Mouse (Mus musculus) heart, embryonic 11.5 days (tissue): ENCODE measurements around the gene Thsd7b. TPM values are rescaled to one million over a fixed set of nuclear protein-coding genes. Genes with fewer than 3 reads are reported as not detected.
A peak's percentile ranks its signal among the peaks of the same experiment; 100 is the strongest.

Experiments
- ATAC-seq: fragments of 200-750 bp; cut with Nextera tagmentation; replicated peaks from 2 replicates; pipeline ENCODE4 v1.8.0; 2017; ENCODE audit warnings: moderate library complexity; ENCODE audit not compliant: insufficient number of reproducible peaks, low FRiP score, low TSS enrichment
- H3K27ac ChIP-seq: fragments of 300-500 bp; sonication (generic); 2 replicates; pipeline ENCODE4 v1.5.1; 2014; ENCODE audit warnings: mild to moderate bottlenecking, low read depth, low read length
- H3K27me3 ChIP-seq: fragments of 300-500 bp; sonication (generic); 2 replicates; pipeline ENCODE4 v1.6.1; 2014; ENCODE audit warnings: mild to moderate bottlenecking, low read length, mixed read lengths; ENCODE audit not compliant: control insufficient read depth, insufficient read depth
- H3K36me3 ChIP-seq: fragments of 300-500 bp; sonication (generic); 2 replicates; pipeline ENCODE4 v1.6.1; 2014; ENCODE audit warnings: mild to moderate bottlenecking, low read length, moderate library complexity, mixed read lengths; ENCODE audit not compliant: control insufficient read depth, insufficient read depth
- H3K4me1 ChIP-seq: fragments of 300-500 bp; sonication (generic); 2 replicates; pipeline ENCODE4 v1.6.1; 2014; ENCODE audit warnings: low read length; ENCODE audit not compliant: control insufficient read depth, insufficient read depth
- H3K4me2 ChIP-seq: fragments of 300-500 bp; sonication (generic); 2 replicates; pipeline ENCODE4 v1.6.1; 2014; ENCODE audit warnings: mild to moderate bottlenecking, moderate library complexity
- H3K4me3 ChIP-seq: fragments of 300-500 bp; sonication (generic); 2 replicates; pipeline ENCODE4 v1.5.1; 2014; ENCODE audit warnings: low read depth, low read length
- H3K9ac ChIP-seq: fragments of 300-500 bp; sonication (generic); 2 replicates; pipeline ENCODE4 v1.6.1; 2014; ENCODE audit warnings: mild to moderate bottlenecking, low read depth, low read length, moderate library complexity
- H3K9me3 ChIP-seq: fragments of 300-500 bp; sonication (generic); replicated peaks from 2 replicates; pipeline ENCODE4 v1.6.1; 2016; ENCODE audit warnings: low read length; ENCODE audit not compliant: control insufficient read depth
- WGBS: fragments of 180-500 bp; shearing (Covaris S2); extraction: QIAGEN DNeasy Blood & Tissue Kit; methylation state at CpG from one replicate; pipeline ENCODE4 v1.1.7; 2014; ENCODE audit not compliant: insufficient replicate concordance; 5-methylcytosine and 5-hydroxymethylcytosine counted together
- polyA plus RNA-seq: library from polyadenylated mRNA; unstranded; fragments of >200 nt; fragmentation: Nextera tagmentation; extraction: Ambion mirVana; gene quantifications from 2 replicates; pipeline ENCODE4 v1.2.1, GENCODE M21; 2014

Thsd7b gene
- 1.6 and 1.8 TPM in 2 replicates for polyA plus RNA-seq

DNA sequence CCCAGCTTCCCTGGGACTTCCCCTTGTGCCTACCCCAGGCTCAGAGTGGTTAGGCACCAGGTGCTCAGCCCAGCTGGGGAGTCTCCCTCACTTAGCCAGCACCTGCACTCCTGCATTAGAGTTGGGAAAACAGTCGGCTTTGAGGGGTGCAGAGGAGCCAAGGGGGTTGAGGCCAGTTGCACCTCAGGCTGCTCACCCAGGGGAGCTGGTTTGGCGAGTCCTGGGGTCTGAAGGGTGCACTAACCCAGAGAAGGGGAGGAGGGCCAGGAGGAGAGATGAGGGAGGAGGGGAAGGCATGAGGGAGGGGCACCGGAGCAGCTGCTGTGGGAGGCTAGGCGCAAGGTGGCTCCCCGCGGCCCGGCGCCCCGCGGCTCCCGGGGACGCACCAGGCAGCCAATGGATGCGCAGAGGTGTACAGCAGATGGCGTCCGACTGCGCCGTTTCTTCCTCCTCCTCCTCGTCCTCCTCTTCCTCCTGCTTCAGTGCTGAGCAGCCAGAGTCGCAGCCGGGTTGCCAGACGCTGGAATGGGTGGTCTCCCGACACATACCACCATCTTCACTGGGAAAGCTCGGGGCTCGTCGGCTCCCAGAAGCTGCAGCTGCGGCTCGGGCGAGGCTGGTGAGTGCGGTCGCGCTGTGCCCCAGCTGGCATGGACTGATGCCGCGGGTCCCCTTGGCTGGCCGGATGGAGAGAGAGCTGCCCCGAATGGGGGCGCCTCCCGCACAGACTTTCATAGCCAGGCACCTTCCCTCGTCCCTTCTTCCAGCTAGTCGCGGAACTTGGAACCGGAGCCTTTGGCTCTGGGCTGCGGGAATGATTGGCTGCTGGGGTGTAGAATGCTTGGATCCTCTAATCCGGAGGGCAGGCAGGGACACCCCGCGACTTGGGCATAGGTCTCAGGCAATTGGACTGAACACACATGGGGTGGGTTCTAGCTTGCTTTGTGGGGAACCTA is at the start of gene Thsd7b:
Thsd7b (plus strand) TSS at position 321 of the 956 bp plus-strand sequence.
- WGBS, result under 1% methylated on average over 45 of the region's 45 CpGs
- peak; percentile 61 for ATAC-seq

GRCm38 (mm10) chr1:129244292-129244691 is 28.8 kb upstream of the Thsd7b start:
- 0 out of 2 replicates have a peak, but pooled peaks have one; percentile 42 for ATAC-seq
- no peak overlapping the region for H3K4me3 ChIP-seq

More for the DNA sequence above, at the start of gene Thsd7b:
- peak within 1 kb of the TSS; percentile 34; the same call in 1 of the 2 replicates for H3K9ac ChIP-seq
- H3K4me1 ChIP-seq, result no peaks in the 10 kb centered on the region; the same call in 1 of the 2 replicates
- peak within 1 kb of the TSS; percentile 92 for H3K4me2 ChIP-seq
- peak within 1 kb of the TSS; percentile 50 for H3K4me3 ChIP-seq
- no peaks in the 10 kb centered on the region for H3K9me3 ChIP-seq
- H3K27me3 ChIP-seq, result peaks cover 32% of the 10 kb centered on the region
- H3K27ac ChIP-seq, result no peak within 1 kb of the TSS
- no peaks in the 10 kb centered on the region for H3K36me3 ChIP-seq

DNA sequence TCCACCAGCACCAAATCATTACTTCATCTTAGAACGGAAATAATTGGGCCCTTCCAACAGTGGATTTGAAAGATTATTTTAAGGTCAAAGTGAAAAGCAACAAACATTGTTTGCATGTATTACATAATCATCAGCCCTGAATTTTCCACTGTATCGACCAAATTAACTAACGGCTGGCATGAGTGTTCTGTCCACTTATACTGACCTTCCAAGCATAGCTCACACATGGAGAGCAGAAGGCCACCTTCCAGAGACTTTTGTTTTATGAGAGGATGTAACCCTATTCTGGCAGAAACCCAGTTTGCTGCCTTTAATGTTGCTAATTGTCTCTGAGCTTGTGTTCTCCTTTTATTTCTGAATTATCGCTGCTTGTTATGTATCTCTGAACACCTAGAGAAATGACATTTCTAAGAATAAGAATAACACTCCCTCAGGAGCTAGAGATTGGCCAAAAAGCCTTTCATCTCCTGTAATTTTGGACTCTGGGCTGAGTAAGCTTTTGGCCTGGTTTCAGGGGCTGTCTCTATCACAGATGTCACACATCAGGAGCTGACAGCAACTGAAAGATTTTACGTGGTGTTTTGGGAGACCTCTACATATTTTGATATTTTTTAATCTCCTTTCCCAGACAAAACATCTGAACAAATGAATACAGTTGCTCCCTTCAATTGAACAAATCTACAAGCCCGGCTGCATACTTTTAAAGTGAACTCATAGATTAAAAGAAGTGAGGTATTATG is 22.2 kb upstream of the Thsd7b start:
- Histone ChIP-seq H3K4me2 (no peak overlapping the region), H3K4me1 (no peaks in the 10 kb centered on the region), H3K9ac (no peak overlapping the region), H3K4me3 (no peak overlapping the region), H3K36me3 (no peaks in the 10 kb centered on the region), H3K27me3 (no peaks in the 10 kb centered on the region), H3K27ac (no peak overlapping the region), H3K9me3 (no peaks in the 10 kb centered on the region)
- no peak for ATAC-seq
- 70% methylated on average over 6 of the region's 6 CpGs for WGBS

More at GRCm38 (mm10) chr1:129244292-129244691, 28.8 kb upstream of the Thsd7b start:
- Histone ChIP-seq H3K9ac (no peak overlapping the region), H3K4me2 (no peak overlapping the region), H3K27ac (no peak overlapping the region), H3K36me3 (no peaks in the 10 kb centered on the region), H3K4me1 (no peaks in the 10 kb centered on the region), H3K9me3 (no peaks in the 10 kb centered on the region), H3K27me3 (no peaks in the 10 kb centered on the region)
- 54% methylated on average over 3 of the region's 3 CpGs for WGBS

- 70% methylated on average over 3 of the region's 3 CpGs for WGBS
- Histone ChIP-seq H3K4me2 (no peak overlapping the region), H3K9me3 (no peaks in the 10 kb centered on the region), H3K27ac (no peak overlapping the region), H3K4me1 (no peaks in the 10 kb centered on the region), H3K27me3 (no peaks in the 10 kb centered on the region), H3K36me3 (no peaks in the 10 kb centered on the region), H3K4me3 (no peak overlapping the region), H3K9ac (no peak overlapping the region)
- no peak for ATAC-seq
Observed at GRCm38 (mm10) chr1:129266684-129267083, 6.4 kb upstream of the Thsd7b start.

DNA sequence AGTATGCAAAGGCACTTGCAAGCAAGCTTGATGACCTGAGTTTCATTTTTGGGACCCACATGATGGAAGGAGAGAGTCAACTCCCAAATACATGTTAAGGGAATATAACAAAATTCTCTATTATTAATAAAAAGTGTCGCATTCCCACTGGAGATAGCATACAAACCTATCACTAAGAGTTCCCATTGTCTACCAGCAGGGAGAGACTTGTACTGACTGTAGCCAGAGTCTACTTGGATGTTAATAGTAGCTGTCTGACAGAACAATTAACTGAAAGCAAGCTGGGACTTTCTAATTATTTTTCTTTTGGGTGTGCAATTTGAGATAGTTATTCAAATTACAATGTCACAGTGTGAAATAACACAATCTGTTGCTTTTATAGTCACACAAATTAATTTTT is 31.1 kb downstream of the Thsd7b start:
- WGBS, result 74% methylated on average over 1 of the region's 1 CpGs
- Histone ChIP-seq H3K27ac (no peak overlapping the region), H3K27me3 (no peaks in the 10 kb centered on the region), H3K9ac (no peak overlapping the region), H3K4me1 (no peaks in the 10 kb centered on the region), H3K4me2 (no peak overlapping the region), H3K36me3 (no peaks in the 10 kb centered on the region), H3K9me3 (no peaks in the 10 kb centered on the region), H3K4me3 (no peak overlapping the region)
- ATAC-seq, result no peak

- no peak for ATAC-seq
- Histone ChIP-seq H3K4me1 (no peaks in the 10 kb centered on the region), H3K4me3 (no peak overlapping the region), H3K9ac (no peak overlapping the region), H3K9me3 (no peaks in the 10 kb centered on the region), H3K27ac (no peak overlapping the region), H3K36me3 (no peaks in the 10 kb centered on the region), H3K4me2 (no peak overlapping the region), H3K27me3 (no peaks in the 10 kb centered on the region)
- 72% methylated on average over 6 of the region's 6 CpGs for WGBS
Observed at GRCm38 (mm10) chr1:129324388-129324787, 51.3 kb downstream of the Thsd7b start.

GRCm38 (mm10) chr1:129324798-129325197 is 51.7 kb downstream of the Thsd7b start:
- ATAC-seq, result no peak
- H3K9ac ChIP-seq, result no peak overlapping the region

DNA sequence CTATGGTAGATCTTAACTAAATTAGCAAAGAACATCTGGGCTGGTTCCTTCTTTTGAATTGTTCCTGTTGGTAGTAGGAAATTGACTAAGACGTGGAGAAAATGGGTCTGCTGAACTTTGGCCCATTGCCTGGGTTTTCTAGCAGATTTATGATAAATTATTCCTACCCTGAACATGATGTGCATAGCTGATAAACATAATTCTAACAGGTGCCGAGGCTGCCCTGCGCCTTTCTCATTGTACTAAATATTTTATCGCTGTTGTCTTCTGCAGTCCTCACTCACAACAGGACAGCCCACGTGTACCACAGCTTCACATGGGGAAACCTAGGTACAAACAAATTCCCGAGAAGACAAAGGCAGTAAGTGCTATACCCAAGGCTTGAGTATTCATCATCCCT is 83.5 kb downstream of the Thsd7b start:
- Histone ChIP-seq H3K27me3 (no peaks in the 10 kb centered on the region), H3K9ac (no peak overlapping the region), H3K27ac (no peak overlapping the region), H3K4me2 (no peak overlapping the region), H3K4me1 (no peaks in the 10 kb centered on the region), H3K9me3 (no peaks in the 10 kb centered on the region), H3K4me3 (no peak overlapping the region), H3K36me3 (no peaks in the 10 kb centered on the region)
- WGBS, result 68% methylated on average over 6 of the region's 6 CpGs
- no peak for ATAC-seq

More at GRCm38 (mm10) chr1:129324798-129325197, 51.7 kb downstream of the Thsd7b start:
- Histone ChIP-seq H3K27me3 (no peaks in the 10 kb centered on the region), H3K4me3 (no peak overlapping the region), H3K4me2 (no peak overlapping the region), H3K36me3 (no peaks in the 10 kb centered on the region), H3K27ac (no peak overlapping the region), H3K9me3 (no peaks in the 10 kb centered on the region), H3K4me1 (no peaks in the 10 kb centered on the region)
- 75% methylated on average over 2 of the region's 2 CpGs for WGBS
